Comparison of ENCODE assay signal across 21 mouse cellular contexts in the genomic region with DNA sequence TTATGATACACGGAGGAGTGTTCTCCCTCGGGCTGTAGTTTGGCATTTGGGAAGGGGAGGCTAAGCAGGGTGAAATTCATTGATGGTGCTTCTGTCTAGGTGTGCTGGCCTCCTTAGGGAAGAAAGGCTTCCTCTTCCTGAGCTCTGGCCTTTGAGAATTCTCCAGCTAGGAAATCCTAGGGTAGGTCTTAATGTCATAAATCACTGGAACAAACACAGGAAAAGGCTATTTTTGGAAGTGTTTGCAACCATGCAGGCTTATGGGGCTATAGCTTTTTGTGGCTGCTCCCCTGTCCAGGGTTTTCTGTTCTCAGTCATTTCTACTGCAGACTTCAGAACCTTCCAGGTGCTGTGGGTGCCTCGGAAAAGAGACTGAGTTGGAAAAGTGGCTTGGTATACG. TPM values are rescaled to one million over a fixed set of nuclear protein-coding genes. Genes with fewer than 3 reads are reported as not detected.
DNase-seq lines count a peak whose midpoint lies in the region; ATAC-seq and TF ChIP-seq lines count a peak whose summit lies in the region.
"Had no signal": no experiment of that assay in that cellular context is flagged by ENCODE, and none has a peak within 500 bp of the region (broad histone marks: within the 10 kb centered on the region; RNA-seq: fewer than 3 reads in every experiment).

No protein-coding gene starts in this region.

- no peak for ATAC-seq in limb, embryonic 15.5 days (ENCODE audit: insufficient number of reproducible peaks, low FRiP score, low TSS enrichment, low read depth)
- ATAC-seq: forebrain, embryonic 14.5 days; midbrain, embryonic 15.5 days had no signal

- no peak for TF ChIP-seq CTCF in kidney, adult 2 months (conservative IDR thresholded peaks at IDR 0.05; ENCODE audit: insufficient read depth, insufficient read length, low read depth, low read length)
- no peak for TF ChIP-seq CTCF in layer of hippocampus, adult 2 months (conservative IDR thresholded peaks at IDR 0.05)

- H3K4me2 ChIP-seq in limb, embryonic 15.5 days: no peak overlapping the region
- H3K4me2 ChIP-seq: embryonic facial prominence, embryonic 15.5 days; heart, embryonic 15.5 days; hindbrain, embryonic 12.5 days; limb, embryonic 13.5 days; liver, embryonic 13.5 days; lung, embryonic 15.5 days; midbrain, embryonic 15.5 days; neural tube, embryonic 13.5 days had no signal

- peaks cover 44% of the 10 kb centered on the region for H3K4me1 ChIP-seq in heart, embryonic 10.5 days
- peaks cover 7% of the 10 kb centered on the region for H3K4me1 ChIP-seq in kidney, adult 2 months (ENCODE audit: control insufficient read depth, insufficient read depth, low read length)
- H3K4me1 ChIP-seq in limb, embryonic 15.5 days: peaks cover 21% of the 10 kb centered on the region
- H3K4me1 ChIP-seq: hindbrain, embryonic 12.5 days; midbrain, embryonic 15.5 days; neural tube, embryonic 13.5 days had no signal

- no peak overlapping the region for H3K4me3 ChIP-seq in heart, embryonic 10.5 days
- H3K4me3 ChIP-seq in kidney, adult 2 months (ENCODE audit: insufficient read depth, low read depth, low read length): no peak overlapping the region
- H3K4me3 ChIP-seq in layer of hippocampus, adult 2 months: no peak overlapping the region
- no peak overlapping the region for H3K4me3 ChIP-seq in limb, embryonic 15.5 days
- H3K4me3 ChIP-seq: embryonic facial prominence, embryonic 15.5 days; heart, embryonic 15.5 days; hindbrain, embryonic 12.5 days; limb, embryonic 13.5 days; liver, embryonic 13.5 days; lung, embryonic 15.5 days; midbrain, embryonic 15.5 days; neural tube, embryonic 13.5 days had no signal

- H3K27me3 ChIP-seq in heart, embryonic 10.5 days (ENCODE audit: insufficient read depth, poor library complexity, severe bottlenecking): no peaks in the 10 kb centered on the region
- no peaks in the 10 kb centered on the region for H3K27me3 ChIP-seq in kidney, adult 2 months (replicated peaks; ENCODE audit: control insufficient read depth, insufficient read depth, low read length)
- H3K27me3 ChIP-seq in limb, embryonic 15.5 days: no peaks in the 10 kb centered on the region
- H3K27me3 ChIP-seq: embryonic facial prominence, embryonic 15.5 days; heart, embryonic 15.5 days; hindbrain, embryonic 12.5 days; limb, embryonic 13.5 days; lung, embryonic 15.5 days; midbrain, embryonic 15.5 days; neural tube, embryonic 13.5 days had no signal

- peak; percentile 89 for DNase-seq in heart, adult 11 months
- no peak for DNase-seq in heart, embryonic 10.5 days (ENCODE audit: low spot score)
- peak; percentile 72 for DNase-seq in kidney, adult 2 months
- DNase-seq in kidney, adult 18-20 months: no peak
- DNase-seq in layer of hippocampus, adult 2 months (ENCODE audit: low spot score in 2 of 2): no peak
- DNase-seq in layer of hippocampus, postnatal 10 days (ENCODE audit: low spot score in 2 of 2): no peak
- no peak for DNase-seq in adrenal gland, postnatal 4 days (ENCODE audit: low spot score in 2 of 2)
- DNase-seq: adrenal gland, postnatal 10 days; cerebellum, adult 9-10 months; liver, embryonic 13.5 days; lung, postnatal 36 days; thymus, postnatal 25 days had no signal

- no peak overlapping the region for H3K27ac ChIP-seq in heart, embryonic 10.5 days
- H3K27ac ChIP-seq in kidney, adult 2 months (ENCODE audit: insufficient read depth, low read depth, low read length): peak overlapping the region; percentile 43; the same call in 1 of the 2 replicates
- peak overlapping the region; percentile 29; the same call in 1 of the 2 replicates for H3K27ac ChIP-seq in layer of hippocampus, adult 2 months
- peak overlapping the region; percentile 43; the same call in 1 of the 2 replicates for H3K27ac ChIP-seq in limb, embryonic 15.5 days
- H3K27ac ChIP-seq: embryonic facial prominence, embryonic 15.5 days; heart, embryonic 15.5 days; hindbrain, embryonic 12.5 days; limb, embryonic 13.5 days; liver, embryonic 13.5 days; lung, embryonic 15.5 days; midbrain, embryonic 15.5 days; neural tube, embryonic 13.5 days had no signal

- no peaks in the 10 kb centered on the region for H3K9me3 ChIP-seq in heart, embryonic 10.5 days
- H3K9me3 ChIP-seq in limb, embryonic 15.5 days: no peaks in the 10 kb centered on the region
- H3K9me3 ChIP-seq: embryonic facial prominence, embryonic 15.5 days; heart, embryonic 15.5 days; hindbrain, embryonic 12.5 days; limb, embryonic 13.5 days; liver, embryonic 13.5 days; lung, embryonic 15.5 days; midbrain, embryonic 15.5 days; neural tube, embryonic 13.5 days had no signal

- 83% methylated on average over 4 of the region's 4 CpGs for WGBS in heart, embryonic 10.5 days
- WGBS in kidney, adult 2 months: 47% methylated on average over 4 of the region's 4 CpGs
- WGBS in limb, embryonic 15.5 days: 48% methylated on average over 4 of the region's 4 CpGs

- no peak for TF ChIP-seq POLR2A in kidney, adult 2 months (IDR thresholded peaks at IDR 0.05; ENCODE audit: low read depth, low read length)

- H3K36me3 ChIP-seq in heart, embryonic 10.5 days: no peaks in the 10 kb centered on the region
- H3K36me3 ChIP-seq in kidney, adult 2 months (ENCODE audit: control insufficient read depth, insufficient read depth, low read length): no peaks in the 10 kb centered on the region
- no peaks in the 10 kb centered on the region for H3K36me3 ChIP-seq in limb, embryonic 15.5 days
- H3K36me3 ChIP-seq: embryonic facial prominence, embryonic 15.5 days; heart, embryonic 15.5 days; hindbrain, embryonic 12.5 days; limb, embryonic 13.5 days; liver, embryonic 13.5 days; lung, embryonic 15.5 days; midbrain, embryonic 15.5 days; neural tube, embryonic 13.5 days had no signal

- no peak overlapping the region for H3K9ac ChIP-seq in limb, embryonic 15.5 days
- H3K9ac ChIP-seq: embryonic facial prominence, embryonic 15.5 days; heart, embryonic 15.5 days; hindbrain, embryonic 12.5 days; limb, embryonic 13.5 days; liver, embryonic 13.5 days; lung, embryonic 15.5 days; midbrain, embryonic 15.5 days; neural tube, embryonic 13.5 days had no signal

RNA-seq across cellular contexts. Expression of a gene that starts 16.9 kb away (rescaled TPM):
- 13.3 and 14.4 TPM in 2 replicates for polyA plus RNA-seq in heart, embryonic 10.5 days (2016; fragmentation: Nextera tagmentation; extraction: Ambion mirVana)
- polyA plus RNA-seq in kidney, adult 2 months (2012; rRNA removed): 13.1 and 14.5 TPM in 2 replicates
- 1 to 10 TPM; 7.6 to 8.2 TPM for total RNA-seq in layer of hippocampus, adult 2 months (2021)
- 1 to 10 TPM; 7.6 to 8.8 TPM for total RNA-seq in layer of hippocampus, postnatal 10 days (2021)
- 27.5 and 28.5 TPM in 2 replicates for polyA plus RNA-seq in limb, embryonic 15.5 days (2015; fragmentation: Nextera tagmentation; extraction: Ambion mirVana)
- total RNA-seq in adrenal gland, postnatal 4 days (2021): 10 to 100 TPM; 16.8 to 19.8 TPM

Comparison
In these comparisons a context has a peak if more than half of its experiments do, and no peak if none do; other contexts are left out.
1. DNase-seq: peak in heart, adult 11 months (single experiment) and kidney, adult 2 months (single experiment); none in heart, embryonic 10.5 days (single experiment), kidney, adult 18-20 months (single experiment), layer of hippocampus, adult 2 months (0 of 2), layer of hippocampus, postnatal 10 days (0 of 2) and adrenal gland, postnatal 4 days (0 of 2).